Mouse (Mus musculus) kidney, postnatal 14 days (tissue): ENCODE data around the gene Ggact.

ENCODE experiments used
- DNase-seq: peaks from one replicate; pipeline ENCODE4 v3.0.0; 2022; ENCODE audit warnings: mixed read lengths

Ggact gene

DNA sequence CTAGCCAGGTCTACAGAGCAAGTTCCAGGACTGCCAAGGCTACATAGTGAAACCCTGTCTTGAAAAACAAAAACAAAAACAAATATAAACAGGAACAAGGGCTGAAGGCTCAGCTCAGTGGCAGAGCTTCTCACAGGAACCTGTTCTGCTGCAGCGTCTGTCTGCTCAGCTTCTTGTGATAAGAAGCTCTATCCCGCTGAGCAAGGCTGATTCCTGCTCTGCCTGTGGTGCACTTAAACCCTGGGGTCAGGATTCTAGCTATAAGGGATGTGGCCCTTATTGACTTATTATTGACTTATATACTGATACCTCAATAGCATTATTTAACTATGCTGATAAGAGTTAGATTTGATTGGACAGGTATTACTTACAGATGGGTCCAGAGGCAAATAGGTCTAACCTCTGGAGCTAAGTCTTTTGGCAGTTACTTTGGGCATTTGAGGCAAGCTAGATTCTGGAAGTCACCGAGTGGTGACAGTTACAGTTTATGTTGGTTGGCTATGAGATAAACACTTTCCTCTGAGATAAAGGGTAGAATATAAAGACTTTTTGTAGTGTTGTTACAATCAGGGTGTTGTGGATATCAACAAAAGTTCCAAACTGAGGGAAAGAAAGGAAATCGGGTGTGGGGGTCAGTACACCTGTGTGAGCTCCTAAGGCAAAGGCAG, 48.0 kb downstream of the Ggact start:
- no peak for DNase-seq

- DNase-seq = peak; percentile 29
Observed at GRCm38 (mm10) chr14:122862623-122863022, 50.9 kb downstream of the Ggact start.

GRCm38 (mm10) chr14:122859792-122860191, 53.8 kb downstream of the Ggact start:
- no peak for DNase-seq

GRCm38 (mm10) chr14:122852506-122853057, 61.0 kb downstream of the Ggact start:
- no peak for DNase-seq

DNA sequence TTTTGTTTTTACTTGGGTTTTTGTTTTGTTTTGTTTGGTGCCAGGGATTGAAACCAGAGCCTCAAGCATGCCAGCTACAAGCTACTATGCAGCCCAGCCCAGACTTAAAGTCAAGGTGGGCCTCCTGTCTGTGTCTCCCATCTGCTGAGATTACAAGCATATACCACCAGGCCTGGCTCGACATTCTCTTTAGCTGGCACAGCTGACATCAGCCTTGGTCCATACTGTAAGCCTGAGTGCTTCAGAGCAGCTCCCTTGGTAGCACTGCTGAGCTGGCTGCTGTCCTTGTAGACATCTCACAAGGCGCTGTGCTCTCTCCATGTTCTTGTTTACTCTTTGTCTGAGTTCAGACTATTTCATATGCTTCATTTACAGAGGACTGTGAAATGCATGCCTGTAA, 76.5 kb downstream of the Ggact start:
- no peak for DNase-seq

- no peak for DNase-seq
Observed at GRCm38 (mm10) chr14:122836221-122836620, 77.3 kb downstream of the Ggact start.

DNA sequence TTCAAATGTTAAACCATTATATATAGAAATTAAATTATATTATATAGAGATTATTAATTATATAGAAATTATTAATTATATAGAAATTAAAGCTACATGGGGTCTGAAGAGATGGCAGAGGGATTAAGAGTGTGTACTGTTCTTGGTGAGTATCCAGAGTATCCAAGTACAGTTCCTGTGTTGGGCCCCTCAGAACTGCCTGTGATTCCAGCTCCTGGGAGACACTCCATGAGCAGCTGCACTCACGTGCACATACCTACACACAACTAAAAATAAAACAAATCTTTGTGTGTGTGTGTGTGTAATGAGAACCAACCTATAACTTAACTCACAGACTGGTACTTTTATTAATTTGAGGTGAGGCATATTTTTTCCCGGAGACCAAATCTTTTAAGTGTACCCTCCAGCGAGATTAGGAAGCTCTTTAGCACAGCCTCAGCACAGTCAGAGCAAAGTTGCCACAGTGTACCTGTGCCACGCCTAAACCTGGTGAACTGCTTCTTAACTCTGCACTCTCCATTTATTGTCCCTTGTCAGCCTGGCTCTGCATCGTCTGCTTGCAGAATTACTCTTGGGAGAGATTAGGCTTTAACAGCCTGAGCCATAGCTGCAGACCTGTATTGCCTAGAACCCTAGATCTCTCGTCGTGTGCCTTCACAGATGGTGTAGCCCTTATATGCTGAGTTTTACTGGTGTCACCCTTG, 77.9 kb downstream of the Ggact start:
- no peak for DNase-seq

DNA sequence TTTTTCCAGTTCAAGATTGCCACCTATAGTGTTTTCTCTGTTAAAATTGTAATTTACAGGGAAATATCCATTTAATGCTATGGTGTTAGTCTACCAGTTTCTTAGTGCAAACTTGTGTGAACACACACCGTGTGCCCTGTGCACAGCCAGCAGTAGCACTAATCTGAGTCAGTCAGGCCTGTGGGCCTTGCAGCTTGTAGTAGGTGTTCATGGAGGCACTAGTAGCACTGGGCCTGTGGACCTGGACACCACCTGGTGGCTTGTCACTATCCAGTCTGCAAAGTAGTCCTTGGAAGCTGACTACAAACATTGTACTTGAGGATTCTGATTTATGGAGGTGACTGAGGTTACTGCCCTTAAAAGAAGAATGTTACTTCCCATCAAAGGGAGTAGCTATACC, 78.8 kb downstream of the Ggact start:
- no peak for DNase-seq

GRCm38 (mm10) chr14:122833666-122834065, 79.9 kb downstream of the Ggact start:
- no peak for DNase-seq

GRCm38 (mm10) chr14:122830433-122830832, 83.1 kb downstream of the Ggact start:
- DNase-seq = no peak

GRCm38 (mm10) chr14:122825464-122825863, 88.1 kb downstream of the Ggact start:
- DNase-seq = no peak

DNA sequence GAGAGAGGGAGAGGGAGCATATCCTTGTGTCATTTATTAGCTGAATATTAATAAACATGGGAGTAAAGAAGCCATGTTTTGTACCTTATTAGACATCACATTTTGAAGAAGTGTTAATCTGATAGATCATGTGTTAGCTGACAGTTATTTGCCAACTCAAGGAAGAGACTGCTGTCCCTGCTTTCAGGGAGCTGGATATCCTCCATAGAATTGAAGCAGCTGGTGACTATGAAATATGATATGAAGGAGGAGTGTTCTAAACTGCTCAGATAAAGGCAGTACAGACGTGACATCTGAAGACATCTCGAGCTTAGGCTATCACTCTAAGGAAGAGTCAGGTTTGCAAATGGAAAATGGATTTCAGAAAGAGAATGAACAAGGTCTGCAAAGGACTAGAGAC, 89.8 kb downstream of the Ggact start:
- DNase-seq = no peak

GRCm38 (mm10) chr14:122821002-122821401, 92.6 kb downstream of the Ggact start:
- DNase-seq = no peak

DNA sequence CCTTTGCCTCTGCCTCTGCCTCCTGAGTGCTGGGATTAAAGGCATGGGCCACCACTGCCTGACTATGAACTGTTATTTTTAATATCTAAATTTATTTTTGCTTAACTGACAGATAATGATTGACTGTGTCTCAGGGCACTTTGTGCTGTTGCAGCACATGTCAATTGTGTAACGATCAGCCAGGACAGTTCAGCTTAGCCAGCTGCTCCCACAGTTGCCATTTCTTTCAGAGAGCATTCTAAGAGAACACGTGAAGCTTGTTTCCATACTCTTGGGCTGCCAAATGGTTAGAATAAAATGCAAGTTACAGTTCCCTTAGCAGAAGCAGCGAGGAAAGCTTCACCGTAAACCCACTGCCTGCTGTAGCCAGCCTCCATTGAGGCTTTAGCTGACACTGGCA, 113.3 kb downstream of the Ggact start:
- DNase-seq = no peak

DNA sequence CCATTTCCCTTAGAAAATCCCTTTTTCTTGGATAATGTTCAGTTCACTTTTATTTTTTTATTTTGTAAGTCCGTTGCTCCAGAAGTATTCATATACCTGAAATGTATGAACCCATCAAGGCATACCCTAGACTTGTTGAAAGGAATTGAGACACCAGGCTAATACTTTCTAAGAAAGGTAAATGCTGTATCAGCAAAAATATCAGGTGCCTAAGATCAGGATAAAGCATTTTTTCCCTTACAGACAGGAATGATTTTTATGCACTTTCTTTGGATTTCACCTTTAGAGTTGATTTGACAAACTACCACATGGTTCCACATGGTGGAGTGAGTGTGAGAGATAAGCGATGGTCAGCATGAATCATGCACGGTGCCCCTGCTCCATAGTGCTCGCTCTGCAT, 120.2 kb downstream of the Ggact start:
- no peak for DNase-seq

DNA sequence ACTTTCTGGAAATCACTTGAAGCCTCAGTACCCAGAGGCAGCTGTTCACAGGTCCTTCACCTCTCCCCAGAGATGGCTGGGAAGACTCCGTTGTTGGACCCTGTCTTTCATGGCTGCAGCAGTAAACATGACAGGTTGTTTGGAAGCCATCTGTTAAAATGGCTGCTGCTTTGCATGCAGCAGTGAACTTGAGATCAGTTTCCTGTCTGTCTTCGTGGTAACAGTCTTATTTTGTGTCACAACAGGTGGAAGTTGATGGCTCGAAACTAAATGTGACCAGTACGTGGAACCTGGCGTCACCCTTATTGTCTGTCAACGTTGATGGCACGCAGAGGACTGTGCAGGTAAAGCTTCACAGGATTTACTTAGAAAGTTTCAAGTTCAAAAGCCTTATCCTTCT, 123.4 kb downstream of the Ggact start:
- DNase-seq = no peak

DNA sequence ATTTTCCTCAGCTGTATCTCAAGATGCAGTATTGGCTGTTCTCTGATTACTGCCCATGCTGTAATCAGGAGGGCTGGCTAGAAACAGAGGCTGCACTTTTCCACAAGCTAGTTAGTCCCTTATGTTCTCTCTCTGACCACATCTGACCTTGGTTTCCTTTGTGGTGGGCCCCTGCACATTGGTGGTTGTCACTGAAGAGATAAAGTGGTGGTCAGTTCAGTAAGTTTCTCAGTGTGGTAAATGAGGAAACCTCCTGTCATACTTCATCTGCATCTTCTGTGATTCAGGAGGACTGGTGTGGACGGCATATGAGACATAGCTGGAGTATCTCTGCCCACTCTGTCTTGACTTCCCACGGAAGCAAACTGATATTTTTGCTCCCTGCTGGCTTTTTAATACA, 125.4 kb downstream of the Ggact start:
- no peak for DNase-seq

DNA sequence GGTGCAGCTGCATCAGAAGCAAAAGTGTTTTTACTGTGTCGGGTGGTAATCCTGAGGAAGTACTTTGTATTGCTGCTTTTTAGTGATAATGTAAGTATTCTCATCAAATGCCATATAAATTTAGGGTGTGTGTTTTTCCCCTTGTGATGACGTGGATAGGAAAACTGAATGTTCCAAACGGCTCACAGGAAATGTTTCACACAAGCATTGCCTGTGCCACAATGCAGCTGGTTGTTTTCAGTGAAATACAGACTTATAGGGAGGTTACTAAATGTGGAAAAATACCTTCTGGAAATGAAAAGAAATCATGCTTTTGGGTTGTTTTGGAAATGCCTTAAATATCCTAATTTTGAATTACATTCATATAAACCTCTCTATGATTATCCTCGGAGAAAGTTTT, 128.9 kb downstream of the Ggact start:
- DNase-seq = no peak

DNA sequence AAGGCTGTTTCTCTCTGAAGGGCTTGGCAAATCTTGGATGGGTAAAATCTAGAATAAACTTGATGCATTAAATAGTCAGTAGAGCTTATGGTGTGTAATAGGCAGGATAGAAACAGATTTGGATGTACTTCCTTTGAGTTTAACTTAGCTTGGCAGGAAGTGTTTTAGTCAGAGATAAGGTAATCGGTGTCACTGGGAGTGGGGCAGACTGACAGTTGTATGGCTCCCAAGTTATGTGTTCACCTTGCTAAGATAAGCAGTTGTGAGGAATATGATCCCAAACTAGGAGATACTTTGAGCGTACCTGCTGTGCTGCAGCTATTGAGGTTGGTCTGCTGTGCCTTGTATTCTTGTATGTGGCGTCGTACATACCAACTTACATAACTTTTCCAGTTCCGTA, 147.1 kb downstream of the Ggact start:
- DNase-seq = no peak
